Mouse (Mus musculus): ENCODE results near the gene Dyrk2. TPM values are rescaled to one million over a fixed set of nuclear protein-coding genes. Genes with fewer than 3 reads are reported as not detected.

The Dyrk2 gene
- polyA plus RNA-seq, 1 experiment = 16.4 TPM

DNA sequence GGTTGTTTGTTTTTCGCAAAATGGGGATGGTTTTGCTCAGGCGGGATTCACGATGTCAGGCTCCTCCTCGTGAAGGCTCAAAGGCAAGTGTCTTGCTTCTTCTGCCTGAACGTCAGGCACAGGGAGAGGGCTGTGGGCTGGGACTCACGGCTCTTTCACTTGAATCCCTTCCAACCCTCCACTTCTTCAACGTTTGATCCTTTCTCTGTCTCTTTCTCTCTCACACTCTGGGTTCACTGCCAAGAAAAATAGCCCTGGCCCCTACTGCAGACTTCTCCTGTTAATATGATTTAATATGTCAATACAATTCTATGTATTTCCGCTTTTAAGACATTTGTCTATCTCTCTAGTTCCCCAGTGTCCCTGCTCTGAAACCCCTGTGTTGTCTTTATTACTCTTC, 32.4 kb downstream of the Dyrk2 start:
- Histone ChIP-seq H3K4me3 (ENCODE audit: low read depth, low read length) (no peak overlapping the region), H3K4me1 (ENCODE audit: control insufficient read depth, insufficient read depth, low read length) (peaks cover 1% of the 10 kb centered on the region), H3K9me3 (replicated peaks; ENCODE audit: control insufficient read depth, insufficient read depth, low read length, poor library complexity, severe bottlenecking) (no peaks in the 10 kb centered on the region), H3K27ac (ENCODE audit: insufficient read depth, low read length) (no peak overlapping the region), H3K9ac (ENCODE audit: low read depth, poor library complexity, severe bottlenecking) (no peak overlapping the region), H3K27me3 (ENCODE audit: control insufficient read depth, insufficient read depth, low read length, poor library complexity, severe bottlenecking) (no peaks in the 10 kb centered on the region), H3K36me3 (ENCODE audit: control insufficient read depth, insufficient read depth, low read length, poor library complexity, severe bottlenecking) (no peaks in the 10 kb centered on the region)
- no peak for TF ChIP-seq CTCF (IDR thresholded peaks at IDR 0.05; ENCODE audit: low read depth, low read length)
- no peak for TF ChIP-seq EP300 (IDR thresholded peaks at IDR 0.05; ENCODE audit: insufficient read depth, low read depth, low read length)
- no peak for TF ChIP-seq POLR2A (IDR thresholded peaks at IDR 0.05; ENCODE audit: insufficient read depth, low read length)

DNA sequence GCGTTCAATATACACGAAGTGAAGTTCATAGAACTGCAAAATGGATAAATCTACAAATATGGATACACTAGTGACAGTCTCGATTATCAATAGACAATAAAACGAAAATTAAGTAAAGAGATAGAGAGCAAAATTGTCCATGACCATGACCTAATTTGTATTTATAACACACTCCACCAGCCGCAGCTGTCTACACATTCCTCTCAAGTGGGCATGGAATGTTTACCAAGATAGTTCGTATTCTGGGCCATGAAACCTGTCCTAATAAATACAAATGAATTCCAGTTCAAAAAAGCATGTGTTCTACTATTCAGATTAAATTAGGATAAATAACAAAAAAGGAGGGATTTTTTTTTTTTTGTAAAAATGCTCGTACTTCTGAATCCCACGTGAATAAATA, 38.8 kb downstream of the Dyrk2 start:
- H3K27ac ChIP-seq (ENCODE audit: insufficient read depth, low read length) = no peak overlapping the region
- H3K4me3 ChIP-seq (ENCODE audit: low read depth, low read length) = no peak overlapping the region
- no peak for TF ChIP-seq CTCF (IDR thresholded peaks at IDR 0.05; ENCODE audit: low read depth, low read length)
- no peak for TF ChIP-seq EP300 (IDR thresholded peaks at IDR 0.05; ENCODE audit: insufficient read depth, low read depth, low read length)
- TF ChIP-seq POLR2A (IDR thresholded peaks at IDR 0.05; ENCODE audit: insufficient read depth, low read length) = no peak
- no peaks in the 10 kb centered on the region for H3K36me3 ChIP-seq (ENCODE audit: control insufficient read depth, insufficient read depth, low read length, poor library complexity, severe bottlenecking)
- no peak overlapping the region for H3K9ac ChIP-seq (ENCODE audit: low read depth, poor library complexity, severe bottlenecking)
- no peaks in the 10 kb centered on the region for H3K9me3 ChIP-seq (replicated peaks; ENCODE audit: control insufficient read depth, insufficient read depth, low read length, poor library complexity, severe bottlenecking)
- H3K27me3 ChIP-seq (ENCODE audit: control insufficient read depth, insufficient read depth, low read length, poor library complexity, severe bottlenecking) = no peaks in the 10 kb centered on the region
- H3K4me1 ChIP-seq (ENCODE audit: control insufficient read depth, insufficient read depth, low read length) = no peaks in the 10 kb centered on the region

DNA sequence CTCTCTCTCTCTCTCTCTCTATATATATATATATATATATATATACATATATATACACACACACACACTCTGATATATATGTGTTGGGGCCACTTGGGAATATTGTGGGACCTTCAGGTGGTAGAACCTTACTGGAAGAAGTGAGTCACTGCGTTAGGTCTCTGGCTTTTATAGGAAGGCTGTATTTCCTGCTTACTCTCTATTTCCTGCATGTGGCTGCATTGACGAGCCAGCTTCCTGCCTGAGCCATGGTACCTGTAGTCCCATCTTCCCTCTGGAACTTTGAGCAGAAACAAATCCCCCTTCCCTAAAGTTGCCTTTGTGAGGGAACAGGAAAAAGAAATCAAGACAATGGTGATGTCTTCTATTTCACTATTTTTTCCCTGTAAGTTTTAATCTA, 40.4 kb downstream of the Dyrk2 start:
- TF ChIP-seq POLR2A (IDR thresholded peaks at IDR 0.05; ENCODE audit: insufficient read depth, low read length) (no peak), CTCF (IDR thresholded peaks at IDR 0.05; ENCODE audit: low read depth, low read length) (no peak), EP300 (IDR thresholded peaks at IDR 0.05; ENCODE audit: insufficient read depth, low read depth, low read length) (no peak)
- no peak overlapping the region for H3K4me3 ChIP-seq (ENCODE audit: low read depth, low read length)

DNA sequence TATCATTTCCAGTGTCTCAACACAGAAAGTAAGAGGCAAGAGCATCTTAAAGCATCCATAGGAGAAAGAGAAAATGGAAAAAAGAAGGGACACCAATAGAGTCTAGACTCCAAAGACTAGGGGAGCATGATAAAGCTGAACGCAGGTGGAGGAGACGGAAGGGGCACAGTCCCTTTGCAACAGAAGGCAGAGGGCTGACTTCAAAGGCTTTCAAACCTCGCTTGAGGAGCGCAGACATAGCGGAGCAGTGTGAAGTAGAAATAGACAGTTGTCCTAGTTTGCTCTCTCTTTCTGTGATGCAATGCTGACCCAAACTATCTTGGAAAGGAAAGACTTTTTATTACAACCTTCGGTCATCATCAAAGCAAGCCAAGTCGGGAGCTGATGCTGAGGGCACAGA, 42.9 kb downstream of the Dyrk2 start:
- Histone ChIP-seq H3K4me3 (ENCODE audit: low read depth, low read length) (no peak overlapping the region), H3K27ac (ENCODE audit: insufficient read depth, low read length) (no peak overlapping the region), H3K9ac (ENCODE audit: low read depth, poor library complexity, severe bottlenecking) (no peak overlapping the region), H3K36me3 (ENCODE audit: control insufficient read depth, insufficient read depth, low read length, poor library complexity, severe bottlenecking) (no peaks in the 10 kb centered on the region), H3K9me3 (replicated peaks; ENCODE audit: control insufficient read depth, insufficient read depth, low read length, poor library complexity, severe bottlenecking) (no peaks in the 10 kb centered on the region), H3K4me1 (ENCODE audit: control insufficient read depth, insufficient read depth, low read length) (no peaks in the 10 kb centered on the region), H3K27me3 (ENCODE audit: control insufficient read depth, insufficient read depth, low read length, poor library complexity, severe bottlenecking) (no peaks in the 10 kb centered on the region)
- TF ChIP-seq EP300 (IDR thresholded peaks at IDR 0.05; ENCODE audit: insufficient read depth, low read depth, low read length) (no peak), POLR2A (IDR thresholded peaks at IDR 0.05; ENCODE audit: insufficient read depth, low read length) (no peak), CTCF (IDR thresholded peaks at IDR 0.05; ENCODE audit: low read depth, low read length) (no peak)

More for the DNA sequence above, 40.4 kb downstream of the Dyrk2 start:
- H3K27me3 ChIP-seq (ENCODE audit: control insufficient read depth, insufficient read depth, low read length, poor library complexity, severe bottlenecking) = no peaks in the 10 kb centered on the region
- H3K9ac ChIP-seq (ENCODE audit: low read depth, poor library complexity, severe bottlenecking) = no peak overlapping the region
- H3K9me3 ChIP-seq (replicated peaks; ENCODE audit: control insufficient read depth, insufficient read depth, low read length, poor library complexity, severe bottlenecking) = no peaks in the 10 kb centered on the region
- H3K36me3 ChIP-seq (ENCODE audit: control insufficient read depth, insufficient read depth, low read length, poor library complexity, severe bottlenecking) = no peaks in the 10 kb centered on the region
- H3K4me1 ChIP-seq (ENCODE audit: control insufficient read depth, insufficient read depth, low read length) = no peaks in the 10 kb centered on the region
- H3K27ac ChIP-seq (ENCODE audit: insufficient read depth, low read length) = no peak overlapping the region

DNA sequence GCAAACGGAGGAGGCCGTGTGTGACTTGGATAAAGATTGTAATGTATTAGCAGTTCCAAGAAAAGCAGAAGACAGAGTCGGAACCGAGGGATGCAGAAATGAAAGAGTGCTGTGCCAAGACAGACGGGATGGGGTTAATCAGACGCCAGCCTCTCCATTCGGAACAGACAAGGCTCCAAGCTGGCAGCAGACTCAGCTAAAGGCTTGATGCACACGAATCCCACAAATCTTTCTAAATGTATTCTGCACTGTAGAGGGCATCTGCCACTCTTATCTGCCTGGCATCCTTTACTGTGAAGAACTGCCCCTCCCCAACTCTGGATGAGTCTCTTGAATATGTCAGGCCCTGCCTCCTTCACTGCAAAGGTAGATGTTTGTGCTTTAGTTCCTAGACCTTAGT, 45.2 kb downstream of the Dyrk2 start:
- no peaks in the 10 kb centered on the region for H3K27me3 ChIP-seq (ENCODE audit: control insufficient read depth, insufficient read depth, low read length, poor library complexity, severe bottlenecking)
- no peaks in the 10 kb centered on the region for H3K9me3 ChIP-seq (replicated peaks; ENCODE audit: control insufficient read depth, insufficient read depth, low read length, poor library complexity, severe bottlenecking)
- H3K4me3 ChIP-seq (ENCODE audit: low read depth, low read length) = no peak overlapping the region
- H3K4me1 ChIP-seq (ENCODE audit: control insufficient read depth, insufficient read depth, low read length) = no peaks in the 10 kb centered on the region
- no peak overlapping the region for H3K9ac ChIP-seq (ENCODE audit: low read depth, poor library complexity, severe bottlenecking)
- H3K27ac ChIP-seq (ENCODE audit: insufficient read depth, low read length) = no peak overlapping the region
- TF ChIP-seq EP300 (IDR thresholded peaks at IDR 0.05; ENCODE audit: insufficient read depth, low read depth, low read length) (no peak), POLR2A (IDR thresholded peaks at IDR 0.05; ENCODE audit: insufficient read depth, low read length) (no peak), CTCF (IDR thresholded peaks at IDR 0.05; ENCODE audit: low read depth, low read length) (no peak)
- H3K36me3 ChIP-seq (ENCODE audit: control insufficient read depth, insufficient read depth, low read length, poor library complexity, severe bottlenecking) = no peaks in the 10 kb centered on the region

DNA sequence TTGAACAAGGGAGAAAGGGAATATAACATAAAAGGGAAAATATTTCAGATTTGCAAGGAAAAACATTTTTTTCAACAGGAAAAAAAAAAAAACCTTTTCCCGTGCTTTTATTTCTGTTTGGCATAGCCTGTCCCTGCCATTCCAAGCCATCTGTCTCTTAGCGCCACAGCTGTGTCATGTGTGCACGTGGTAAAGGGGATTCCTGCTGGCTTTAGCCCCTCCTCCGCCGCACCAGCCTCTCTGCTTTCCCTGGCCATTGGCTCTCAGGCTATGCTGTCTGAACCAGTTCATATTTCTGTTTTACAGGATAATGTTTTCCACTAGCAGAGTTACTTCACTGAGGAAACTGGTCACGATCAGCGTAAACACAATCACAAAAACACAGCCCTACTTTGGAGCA, 49.1 kb downstream of the Dyrk2 start:
- TF ChIP-seq POLR2A (IDR thresholded peaks at IDR 0.05; ENCODE audit: insufficient read depth, low read length) = no peak
- H3K36me3 ChIP-seq (ENCODE audit: control insufficient read depth, insufficient read depth, low read length, poor library complexity, severe bottlenecking) = no peaks in the 10 kb centered on the region
- no peaks in the 10 kb centered on the region for H3K9me3 ChIP-seq (replicated peaks; ENCODE audit: control insufficient read depth, insufficient read depth, low read length, poor library complexity, severe bottlenecking)
- H3K4me3 ChIP-seq (ENCODE audit: low read depth, low read length) = no peak overlapping the region
- no peak overlapping the region for H3K27ac ChIP-seq (ENCODE audit: insufficient read depth, low read length)
- H3K4me1 ChIP-seq (ENCODE audit: control insufficient read depth, insufficient read depth, low read length) = no peaks in the 10 kb centered on the region
- no peak overlapping the region for H3K9ac ChIP-seq (ENCODE audit: low read depth, poor library complexity, severe bottlenecking)
- H3K27me3 ChIP-seq (ENCODE audit: control insufficient read depth, insufficient read depth, low read length, poor library complexity, severe bottlenecking) = no peaks in the 10 kb centered on the region

Data from ES-Bruce4 (cell line).